Mouse (Mus musculus) thymus, adult 2 months (tissue): Measurements from ENCODE around the gene Ip6k3. TPM values are rescaled to one million over a fixed set of nuclear protein-coding genes. Genes with fewer than 3 reads are reported as not detected.

Experiments used
- DNase-seq: peaks from one replicate; pipeline ENCODE4 v3.0.0; 2021
- H3K27ac ChIP-seq: fragments of 200-500 bp; 2 replicates; pipeline ENCODE4 v1.5.1; 2012; ENCODE audit warnings: low read length, control low read depth; ENCODE audit not compliant: control insufficient read depth, insufficient read depth
- H3K27me3 ChIP-seq: fragments of 200-500 bp; 2 replicates; pipeline ENCODE4 v1.6.1; 2012; ENCODE audit warnings: mild to moderate bottlenecking, low read length, moderate library complexity, mixed read lengths; ENCODE audit not compliant: control insufficient read depth, insufficient read depth
- H3K36me3 ChIP-seq: fragments of 200-500 bp; 2 replicates; pipeline ENCODE4 v1.6.1; 2012; ENCODE audit warnings: mild to moderate bottlenecking, low read length, moderate library complexity; ENCODE audit not compliant: control insufficient read depth, insufficient read depth
- H3K4me1 ChIP-seq: fragments of 200-500 bp; replicated peaks from 2 replicates; pipeline ENCODE4 v1.6.1; 2012; ENCODE audit warnings: low read length; ENCODE audit not compliant: control insufficient read depth, insufficient read depth
- H3K4me3 ChIP-seq: fragments of 200-500 bp; 2 replicates; pipeline ENCODE4 v1.5.1; 2012; ENCODE audit warnings: mild to moderate bottlenecking, low read length, control low read depth, moderate library complexity; ENCODE audit not compliant: control insufficient read depth, insufficient read depth
- CTCF ChIP-seq: fragments of 200-500 bp; IDR thresholded peaks from 2 replicates; pipeline ENCODE4 v1.5.1; 2012; ENCODE audit warnings: mild to moderate bottlenecking, control low read depth, low read length, moderate library complexity, borderline replicate concordance; ENCODE audit not compliant: control insufficient read depth, poor library complexity, insufficient read depth; ENCODE audit errors: extremely low read depth
- POLR2A ChIP-seq: fragments of 200-500 bp; IDR thresholded peaks from 2 replicates; pipeline ENCODE4 v1.6.1; 2012; ENCODE audit warnings: mild to moderate bottlenecking, low read length, control low read depth, moderate library complexity; ENCODE audit not compliant: control insufficient read depth, poor library complexity, insufficient read depth; ENCODE audit errors: extremely low read depth
- WGBS: fragments of 180-500 bp; shearing (Covaris S2); methylation state at CpG from one replicate; pipeline ENCODE4 v1.1.7; 2018; 5-methylcytosine and 5-hydroxymethylcytosine counted together
- polyA plus RNA-seq: library from polyadenylated mRNA; depleted of rRNA; stranded (reverse); fragments of >200 nt; gene quantifications from 2 replicates; pipeline ENCODE4 v1.2.3, GENCODE M21; 2012

Gene Ip6k3
- polyA plus RNA-seq, 1 experiment: 1.4 TPM

- Histone ChIP-seq H3K27ac (no peak within 1 kb of the TSS), H3K36me3 (no peaks in the 10 kb centered on the region), H3K27me3 (no peaks in the 10 kb centered on the region), H3K4me1 (peaks cover 36% of the 10 kb centered on the region), H3K4me3 (peak within 1 kb of the TSS; percentile 64)
- TF ChIP-seq CTCF (peak; percentile 57; the same call in 1 of the 2 replicates), POLR2A (peak; percentile 83)
- peak; percentile 98 for DNase-seq
- under 1% methylated on average over 46 of the region's 46 CpGs for WGBS
Observed at GRCm38 (mm10) chr17:27133551-27134141, 33.9 kb downstream of the Ip6k3 start, which contains the start of gene Uqcc2. TSS of gene Uqcc2 (minus strand) at chr17:27133916.

- WGBS: 90% methylated on average over 10 of the region's 10 CpGs
- Histone ChIP-seq H3K27ac (no peak overlapping the region), H3K27me3 (no peaks in the 10 kb centered on the region), H3K4me3 (no peak overlapping the region), H3K4me1 (peaks cover 36% of the 10 kb centered on the region), H3K36me3 (no peaks in the 10 kb centered on the region)
- TF ChIP-seq POLR2A (no peak), CTCF (no peak)
- no peak for DNase-seq
Observed at GRCm38 (mm10) chr17:27132238-27132637, 35.4 kb downstream of the Ip6k3 start.

GRCm38 (mm10) chr17:27131240-27131665 is 36.3 kb downstream of the Ip6k3 start:
- no peak overlapping the region for H3K4me3 ChIP-seq
- H3K36me3 ChIP-seq: no peaks in the 10 kb centered on the region
- H3K27ac ChIP-seq: no peak overlapping the region
- DNase-seq: no peak
- H3K27me3 ChIP-seq: no peaks in the 10 kb centered on the region
- TF ChIP-seq POLR2A (no peak), CTCF (no peak)
- peaks cover 36% of the 10 kb centered on the region for H3K4me1 ChIP-seq
- 87% methylated on average over 10 of the region's 10 CpGs for WGBS

- 44% methylated on average over 9 of the region's 9 CpGs for WGBS
- no peak overlapping the region for H3K4me3 ChIP-seq
- H3K36me3 ChIP-seq: no peaks in the 10 kb centered on the region
Observed at GRCm38 (mm10) chr17:27130246-27130645, 37.3 kb downstream of the Ip6k3 start.

GRCm38 (mm10) chr17:27129819-27130218 is 37.8 kb downstream of the Ip6k3 start:
- no peaks in the 10 kb centered on the region for H3K27me3 ChIP-seq
- no peaks in the 10 kb centered on the region for H3K36me3 ChIP-seq
- DNase-seq: no peak
- peaks cover 36% of the 10 kb centered on the region for H3K4me1 ChIP-seq
- 94% methylated on average over 7 of the region's 7 CpGs for WGBS
- H3K27ac ChIP-seq: peak overlapping the region; percentile 18; the same call in 1 of the 2 replicates
- TF ChIP-seq CTCF (no peak), POLR2A (no peak)
- no peak overlapping the region for H3K4me3 ChIP-seq

More at GRCm38 (mm10) chr17:27130246-27130645, 37.3 kb downstream of the Ip6k3 start:
- peak overlapping the region; percentile 18 for H3K27ac ChIP-seq
- peak; percentile 50 for DNase-seq
- peaks cover 36% of the 10 kb centered on the region for H3K4me1 ChIP-seq
- no peak for TF ChIP-seq POLR2A
- no peak for TF ChIP-seq CTCF
- H3K27me3 ChIP-seq: no peaks in the 10 kb centered on the region

GRCm38 (mm10) chr17:27129291-27129690 is 38.3 kb downstream of the Ip6k3 start:
- Histone ChIP-seq H3K27me3 (no peaks in the 10 kb centered on the region), H3K27ac (no peak overlapping the region), H3K36me3 (no peaks in the 10 kb centered on the region), H3K4me1 (peaks cover 36% of the 10 kb centered on the region), H3K4me3 (no peak overlapping the region)
- no peak for TF ChIP-seq CTCF
- TF ChIP-seq POLR2A: no peak
- no peak for DNase-seq
- WGBS: 96% methylated on average over 13 of the region's 13 CpGs
